Mouse (Mus musculus) mature B cell (primary cell): Measurements from ENCODE around the gene Tead2.
"Not testable (repeated sequence)": the region's sequence is repeated elsewhere in the genome, so short reads cannot be mapped to it uniquely, and the experiment has no call there.

Experiments
- in situ Hi-C: fragments of 300-500 bp; cut with MboI; formaldehyde crosslinking; loops from 2 replicates; pipeline ENCODE4 v1.14.3; 2019

Gene Tead2

DNA sequence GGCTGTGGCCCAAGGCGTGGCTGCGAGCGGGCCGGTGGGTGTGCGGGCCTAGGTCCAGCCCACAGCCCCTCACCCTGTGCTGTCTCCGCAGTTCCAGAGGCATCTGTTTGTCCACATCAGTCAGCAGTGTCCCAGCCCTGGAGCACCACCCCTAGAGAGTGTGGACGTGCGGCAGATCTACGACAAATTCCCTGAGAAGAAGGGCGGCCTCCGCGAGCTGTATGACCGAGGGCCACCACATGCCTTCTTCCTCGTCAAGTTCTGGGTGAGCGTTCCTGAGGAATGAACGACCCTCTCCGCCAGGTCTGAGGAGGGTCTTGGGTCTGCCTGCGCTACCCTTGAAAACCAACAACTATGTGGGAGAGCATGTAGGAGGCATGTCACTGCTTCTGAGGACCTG is 13.0 kb downstream of the Tead2 start:
- in situ Hi-C loops = no loop called here

DNA sequence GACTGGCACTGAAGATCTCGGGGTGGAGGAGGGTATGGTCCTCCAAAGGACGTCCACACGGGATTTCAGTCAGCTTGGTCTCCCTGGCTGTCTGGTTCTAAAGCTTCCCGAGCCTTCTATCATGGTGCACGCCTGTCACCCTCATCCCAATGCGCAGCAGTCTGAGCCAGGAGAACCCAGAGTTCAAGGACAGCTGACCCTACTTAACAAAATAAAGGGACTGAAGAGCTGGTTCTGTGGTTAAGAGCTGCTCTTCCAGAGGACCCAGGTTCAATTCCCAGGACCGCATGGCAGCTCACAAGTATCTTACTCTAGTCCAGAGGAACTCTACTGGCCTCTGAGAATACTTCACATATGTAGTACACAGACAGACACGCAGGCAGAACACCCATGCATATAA is 13.5 kb downstream of the Tead2 start:
- in situ Hi-C loops = no loop called here

GRCm38 (mm10) chr7:45229459-45230203 is 14.1 kb downstream of the Tead2 start:
- in situ Hi-C loops = no loop called here

GRCm38 (mm10) chr7:45231192-45231591 is 15.6 kb downstream of the Tead2 start:
- in situ Hi-C loops = no loop called here

DNA sequence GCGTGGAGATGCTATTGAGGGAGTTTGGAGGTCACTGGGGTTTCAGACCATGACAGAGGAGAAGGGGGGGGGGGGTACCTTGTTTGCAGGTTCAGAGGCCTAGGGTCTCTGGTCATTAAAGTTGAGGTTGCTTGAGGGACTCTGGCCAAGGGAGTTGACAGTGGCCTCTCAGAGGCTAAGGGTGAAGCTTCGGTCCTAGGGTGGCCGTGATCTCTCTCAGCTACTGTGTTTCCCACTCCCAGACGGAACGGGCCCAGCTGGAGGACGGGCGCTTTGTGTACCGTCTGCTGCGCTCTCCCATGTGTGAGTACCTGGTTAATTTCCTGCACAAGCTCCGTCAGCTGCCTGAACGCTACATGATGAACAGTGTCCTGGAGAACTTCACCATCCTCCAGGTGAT is 16.4 kb downstream of the Tead2 start:
- in situ Hi-C loops = no loop called here

DNA sequence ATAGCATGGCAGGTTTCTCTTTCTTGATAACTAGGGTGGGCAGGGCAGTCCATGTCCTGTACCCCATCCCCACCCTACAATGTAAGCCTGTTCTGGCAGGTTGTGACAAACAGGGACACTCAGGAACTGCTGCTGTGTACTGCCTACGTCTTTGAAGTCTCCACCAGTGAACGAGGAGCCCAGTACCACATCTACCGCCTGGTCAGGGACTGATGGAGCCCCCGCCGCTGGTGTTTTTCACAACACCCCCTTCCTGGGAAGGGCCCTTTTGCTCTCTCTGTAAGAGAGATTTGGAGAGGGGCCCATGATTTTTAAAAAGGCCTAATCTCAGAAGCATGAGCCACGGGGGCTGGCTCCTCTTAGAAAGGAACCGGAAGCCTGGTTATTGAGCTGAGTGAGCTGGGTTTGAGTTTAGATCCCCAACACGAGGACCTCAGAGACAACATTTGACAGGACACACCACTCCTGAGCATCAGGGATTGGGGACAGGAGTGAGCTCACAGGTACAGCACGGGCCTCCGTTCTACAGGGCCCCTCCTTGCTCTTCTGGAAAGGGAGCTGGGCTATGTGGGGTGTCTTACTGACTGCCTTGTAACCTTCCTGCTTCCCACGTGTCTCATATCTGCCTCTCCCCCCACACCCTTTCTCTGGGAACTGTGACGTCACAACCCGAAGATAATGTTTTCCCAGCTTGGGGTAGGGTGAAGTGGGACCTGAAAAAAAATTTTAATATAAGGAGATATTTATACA is 17.3 kb downstream of the Tead2 start:
- in situ Hi-C loops = no loop called here

DNA sequence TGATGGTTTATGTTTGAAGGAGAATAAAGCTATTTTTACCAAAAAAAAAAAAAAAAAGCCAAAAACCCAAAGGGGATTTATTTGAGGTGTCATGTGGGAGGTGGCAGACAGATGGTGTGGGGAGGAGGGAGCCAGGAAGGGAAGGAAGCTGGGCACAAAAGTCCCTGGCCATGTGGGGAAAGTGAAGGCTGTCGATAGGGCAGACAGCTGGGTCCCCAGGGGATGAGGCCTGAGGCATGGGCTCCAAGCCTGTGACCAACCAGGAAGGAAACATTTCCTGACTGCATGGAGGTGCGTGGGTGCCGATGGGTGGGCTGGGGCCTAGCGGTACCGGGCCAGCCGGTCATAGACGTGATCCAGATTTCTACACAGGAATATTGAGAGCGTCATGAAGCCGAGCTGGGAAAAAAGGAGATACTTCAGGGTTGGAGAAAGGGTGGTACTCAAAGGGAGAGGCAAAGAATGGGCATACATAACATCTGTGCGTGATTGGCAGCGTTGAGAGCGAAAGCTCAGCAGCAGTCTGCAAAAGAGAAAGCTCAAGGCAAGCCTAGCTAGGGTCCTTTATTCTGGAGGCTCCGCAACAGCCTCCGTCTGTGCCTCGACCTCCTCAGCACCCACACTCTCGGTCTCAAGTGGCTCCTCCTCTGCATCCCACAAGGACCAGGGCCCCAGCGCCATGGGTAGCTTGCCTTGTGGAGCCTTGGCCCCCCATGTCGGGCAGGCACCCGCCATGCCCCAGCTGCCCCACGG is 18.2 kb downstream of the Tead2 start:
- in situ Hi-C loops = no loop called here

DNA sequence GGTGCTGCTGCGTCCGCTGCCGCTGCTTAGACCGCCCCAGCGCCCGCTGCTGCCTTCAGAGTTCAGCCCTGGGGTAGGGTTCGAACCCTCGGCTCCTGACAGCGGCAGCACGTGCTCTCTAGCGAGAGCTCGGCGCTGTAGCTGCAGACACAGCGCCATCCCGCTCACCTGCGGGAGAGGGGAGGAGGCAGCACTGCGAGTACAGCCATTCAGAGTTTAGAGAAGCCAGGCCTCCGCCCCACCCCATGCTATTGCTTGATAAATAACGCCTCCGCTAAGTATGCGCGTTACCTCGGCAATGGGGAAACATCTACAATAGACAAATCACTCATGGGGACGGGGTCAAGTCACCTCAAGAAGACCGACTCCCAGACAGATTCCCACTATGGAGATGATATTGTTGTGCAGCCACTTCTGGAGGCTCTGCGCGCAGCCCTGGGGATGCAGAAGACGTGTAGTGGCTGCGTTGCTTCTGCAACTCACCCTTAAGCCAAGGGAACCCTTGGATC is 18.8 kb downstream of the Tead2 start:
- in situ Hi-C loops = no loop called here

GRCm38 (mm10) chr7:45234922-45235571 is 19.5 kb downstream of the Tead2 start:
- in situ Hi-C loops = no loop called here

DNA sequence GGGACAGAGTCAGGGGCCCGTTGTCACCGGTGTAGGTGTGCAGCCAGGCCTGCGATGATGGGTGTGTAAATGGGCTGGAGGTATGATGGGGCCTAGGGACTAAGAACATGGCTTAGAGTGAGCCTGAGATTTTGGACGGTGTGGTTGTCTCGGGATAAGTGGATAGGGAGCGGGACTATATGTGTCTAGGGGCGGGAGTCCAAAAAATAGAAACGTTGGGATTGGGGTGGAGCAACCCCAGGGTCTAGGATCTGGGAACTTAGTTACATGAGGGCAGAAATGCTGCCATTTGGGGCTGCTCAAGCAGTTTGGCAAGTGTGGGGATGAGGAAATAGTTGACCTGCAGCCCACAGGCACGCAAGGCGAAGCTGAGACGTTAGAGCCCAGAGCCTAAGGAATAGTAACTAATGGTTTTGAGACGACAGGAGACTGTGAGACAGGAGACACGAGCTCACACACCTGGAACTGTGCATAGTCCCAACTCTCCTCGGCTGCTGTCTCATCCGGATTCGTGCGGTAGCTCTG is 20.2 kb downstream of the Tead2 start:
- in situ Hi-C loops = no loop called here

- in situ Hi-C loops = no loop called here
Measured at GRCm38 (mm10) chr7:45237747-45238699, 22.5 kb downstream of the Tead2 start.

DNA sequence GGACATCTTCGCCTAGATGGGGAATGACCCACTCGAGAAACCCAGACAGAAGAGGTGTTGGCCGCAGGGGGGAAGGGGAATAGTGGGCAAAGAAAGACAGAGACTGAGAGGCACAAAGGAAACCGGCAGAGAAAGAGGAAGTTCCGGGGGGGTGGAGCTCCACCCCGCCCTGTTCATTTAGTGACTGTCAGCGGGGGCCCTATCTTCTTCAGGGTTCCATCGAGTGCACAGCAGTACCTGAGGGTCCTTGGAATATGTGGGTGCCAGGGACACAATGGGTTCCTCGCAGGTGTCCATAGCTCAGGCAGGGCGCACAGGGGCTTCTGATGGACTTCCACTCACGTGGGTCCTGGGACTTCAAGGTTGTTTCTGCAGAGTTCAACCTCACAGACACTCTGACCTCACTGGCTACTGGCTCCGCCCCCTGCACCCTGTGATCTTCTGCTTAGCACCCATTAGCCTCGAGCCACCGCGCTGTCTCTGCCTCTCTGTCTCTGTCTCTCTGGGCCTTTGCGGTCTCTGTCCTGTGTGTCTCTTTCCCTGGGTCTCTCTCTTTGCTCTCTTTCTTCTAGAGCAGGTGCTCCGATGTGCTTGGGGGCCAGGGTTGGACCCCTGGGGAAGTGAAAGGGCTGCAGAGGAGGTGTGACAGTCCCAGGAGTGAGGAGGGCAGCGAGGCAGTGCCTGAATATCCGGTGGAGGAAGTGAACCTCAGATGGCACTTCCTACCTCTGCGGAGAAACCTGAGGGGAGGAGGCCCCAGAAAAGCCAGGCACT is 23.4 kb downstream of the Tead2 start, which contains the start of gene Cd37:
Cd37 (minus strand) TSS at position 393 of the 774 bp plus-strand sequence.
- in situ Hi-C loops = no loop called here

GRCm38 (mm10) chr7:45240109-45240508 is 24.6 kb downstream of the Tead2 start:
- in situ Hi-C loops = no loop called here

DNA sequence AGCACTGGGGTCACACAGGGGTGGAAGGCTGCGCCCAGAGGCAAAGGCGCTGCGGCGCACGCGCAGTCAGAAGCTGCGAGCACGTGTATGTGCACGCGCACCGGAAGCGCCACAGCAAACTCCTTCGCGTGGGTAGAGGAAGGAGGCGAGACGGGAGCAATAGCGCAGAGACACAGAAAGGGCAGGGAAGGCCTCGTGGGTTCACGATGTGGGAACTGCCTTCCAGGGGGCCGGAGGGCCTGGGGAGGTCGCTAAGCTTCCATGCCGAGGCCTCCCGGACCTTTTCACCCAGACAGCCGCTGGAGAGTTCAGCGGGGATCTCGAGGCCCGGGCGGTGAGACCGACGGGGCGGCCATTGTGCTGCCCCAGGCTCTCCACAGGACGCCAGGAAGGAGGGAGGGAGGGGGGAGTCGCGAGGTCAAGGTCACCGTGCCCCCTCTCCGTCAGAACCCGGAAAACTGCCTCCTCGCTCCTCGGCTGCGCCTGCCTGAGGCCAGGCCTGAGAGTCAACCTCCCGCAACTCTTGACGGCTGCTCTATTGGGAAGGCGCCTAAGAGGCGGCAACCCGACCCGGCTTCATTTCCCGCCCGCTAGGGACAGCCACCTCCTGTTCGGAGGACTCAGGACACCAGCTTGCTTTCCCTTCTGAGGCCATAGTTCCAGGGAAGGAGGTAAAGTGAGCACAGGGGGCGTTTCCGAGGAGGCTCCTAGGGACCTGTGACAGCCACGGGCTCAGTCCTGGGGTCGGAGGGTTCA is 25.3 kb downstream of the Tead2 start, which contains the start of gene Slc6a16:
Slc6a16 (plus strand) TSS at position 453 of the 756 bp plus-strand sequence.
- in situ Hi-C loops = no loop called here

DNA sequence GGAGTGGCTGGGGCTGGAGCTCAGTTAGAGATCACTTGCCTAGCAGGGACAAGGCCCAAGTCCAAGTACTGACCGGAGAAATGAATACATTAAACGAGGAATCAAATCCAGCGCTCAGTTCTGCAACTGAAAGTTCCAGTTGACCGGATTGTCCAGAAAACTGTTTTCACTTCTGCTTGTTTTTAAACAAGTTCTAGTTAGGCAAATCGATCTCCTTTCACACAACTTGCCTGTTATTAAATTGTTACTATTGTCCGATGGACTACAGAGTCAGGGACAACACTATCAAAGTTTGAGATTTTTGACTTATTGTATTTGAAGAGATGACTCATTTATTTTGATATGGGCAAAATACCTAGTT is 25.8 kb downstream of the Tead2 start:
- in situ Hi-C loops = no loop called here

- in situ Hi-C loops = no loop called here
Measured at GRCm38 (mm10) chr7:45247666-45248065, 32.1 kb downstream of the Tead2 start.

DNA sequence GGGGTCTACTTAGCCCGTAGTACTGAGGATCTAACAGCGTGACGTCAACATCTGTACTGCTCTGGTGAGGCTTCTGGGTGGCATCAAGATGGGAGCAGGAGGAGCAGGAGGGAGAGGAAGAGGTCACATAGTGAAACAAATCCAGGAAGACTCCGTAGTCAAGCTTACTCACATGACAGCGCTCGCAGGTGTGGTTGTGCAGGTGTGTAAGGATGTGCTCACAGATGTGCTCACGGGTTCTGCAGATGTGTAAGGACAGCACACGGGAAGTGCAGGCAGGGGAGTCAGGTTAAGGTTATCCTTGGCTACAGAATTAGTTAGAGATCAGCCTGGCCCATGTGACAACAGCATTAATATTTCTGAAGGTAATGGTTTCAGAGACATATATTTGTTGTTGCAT is 38.3 kb downstream of the Tead2 start:
- in situ Hi-C loops = no loop called here

- in situ Hi-C loops = not testable (repeated sequence)
Measured at GRCm38 (mm10) chr7:45255822-45256221, 40.3 kb downstream of the Tead2 start.
